Mouse (Mus musculus) cerebellum, adult 2 months (tissue): ENCODE data around the gene Fbxl14.

Experiments used
- CTCF ChIP-seq: fragments of 200-500 bp; IDR thresholded peaks from 2 replicates; pipeline ENCODE4 v1.5.1; 2011; ENCODE audit warnings: low read depth, mild to moderate bottlenecking, control low read depth, low read length, moderate library complexity, borderline replicate concordance; ENCODE audit not compliant: insufficient read depth
- POLR2A ChIP-seq: fragments of 200-500 bp; IDR thresholded peaks from 2 replicates; pipeline ENCODE4 v1.6.1; 2011; ENCODE audit warnings: low read length, control low read depth, borderline replicate concordance; ENCODE audit not compliant: insufficient read depth

DNA sequence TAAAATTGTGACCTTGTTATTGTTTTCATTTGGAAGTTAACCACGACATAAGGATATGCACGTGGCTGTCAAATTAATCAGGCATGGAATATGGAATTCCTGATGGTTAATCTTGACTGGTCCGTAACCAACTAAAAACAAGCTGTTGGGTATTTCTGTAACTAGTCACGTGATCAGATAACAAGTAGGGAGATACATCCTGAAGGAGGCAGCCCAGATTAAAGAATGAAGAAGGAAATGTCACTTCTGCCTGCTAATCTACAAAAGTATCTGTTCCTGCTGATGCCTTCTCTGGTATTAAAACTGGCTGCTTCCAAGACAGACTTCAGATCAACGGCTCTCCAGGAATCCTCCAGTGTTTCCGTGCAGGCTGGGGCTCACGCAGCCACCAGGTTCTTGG lies 6.0 kb upstream of the Fbxl14 start:
- TF ChIP-seq POLR2A (no peak), CTCF (no peak)
